Mouse (Mus musculus) MN1 (cell line): ENCODE data around the gene Efnb1.
"Not testable (repeated sequence)": the region's sequence is repeated elsewhere in the genome, so short reads cannot be mapped to it uniquely, and the experiment has no call there.

Experiments
- DNase-seq: peaks from one replicate; pipeline ENCODE4 v3.0.0-alpha.2; 2016; ENCODE audit warnings: low spot score

Gene Efnb1

GRCm38 (mm10) chrX:99135523-99136258 is at the start of gene Efnb1:
Gene Efnb1, plus strand, starts transcription at chrX:99136130.
- DNase-seq, result peak; percentile 74

- no peak for DNase-seq
Observed at GRCm38 (mm10) chrX:99092704-99093103, 43.2 kb upstream of the Efnb1 start.

- DNase-seq, result not testable (repeated sequence)
Observed at GRCm38 (mm10) chrX:99111088-99111724, 24.7 kb upstream of the Efnb1 start.

- no peak for DNase-seq
Observed at GRCm38 (mm10) chrX:99119510-99119909, 16.4 kb upstream of the Efnb1 start.

GRCm38 (mm10) chrX:99130059-99130458 is 5.9 kb upstream of the Efnb1 start:
- peak; percentile 37 for DNase-seq

- no peak for DNase-seq
Observed at GRCm38 (mm10) chrX:99132573-99132972, 3.4 kb upstream of the Efnb1 start.

- peak; percentile 69 for DNase-seq
Observed at GRCm38 (mm10) chrX:99134891-99135290, 1.0 kb upstream of the Efnb1 start.

GRCm38 (mm10) chrX:99136431-99136966 is 569 bp downstream of the Efnb1 start:
- DNase-seq, result peak; percentile 20

- DNase-seq, result no peak
Observed at GRCm38 (mm10) chrX:99137143-99137870, 1.4 kb downstream of the Efnb1 start.

- DNase-seq, result no peak
Observed at GRCm38 (mm10) chrX:99137928-99138740, 2.2 kb downstream of the Efnb1 start.

GRCm38 (mm10) chrX:99141079-99141478 is 5.1 kb downstream of the Efnb1 start:
- DNase-seq, result no peak

GRCm38 (mm10) chrX:99141900-99142299 is 6.0 kb downstream of the Efnb1 start:
- no peak for DNase-seq

- DNase-seq, result no peak
Observed at GRCm38 (mm10) chrX:99145561-99145960, 9.6 kb downstream of the Efnb1 start.

- DNase-seq, result peak; percentile 31
Observed at GRCm38 (mm10) chrX:99148061-99148905, 12.4 kb downstream of the Efnb1 start.

GRCm38 (mm10) chrX:99149047-99149446 is 13.1 kb downstream of the Efnb1 start:
- no peak for DNase-seq

GRCm38 (mm10) chrX:99149900-99150299 is 14.0 kb downstream of the Efnb1 start:
- no peak for DNase-seq

GRCm38 (mm10) chrX:99150712-99151111 is 14.8 kb downstream of the Efnb1 start:
- no peak for DNase-seq

- DNase-seq, result no peak
Observed at GRCm38 (mm10) chrX:99151434-99151833, 15.5 kb downstream of the Efnb1 start.

- DNase-seq, result no peak
Observed at GRCm38 (mm10) chrX:99152141-99152540, 16.2 kb downstream of the Efnb1 start.

- no peak for DNase-seq
Observed at GRCm38 (mm10) chrX:99152566-99153265, 16.8 kb downstream of the Efnb1 start.
